Mouse (Mus musculus): ENCODE measurements around the gene Tspoap1. TPM values are rescaled to one million over a fixed set of nuclear protein-coding genes. Genes with fewer than 3 reads are reported as not detected.

Tspoap1 gene
- total RNA-seq, 1 experiment from 2014 or later, result 6.8 TPM

- ATAC-seq (replicated peaks in 1 of 2; ENCODE audit: insufficient read depth in 1 of 2, low FRiP score in 2 of 2, low TSS enrichment in 1 of 2, low read depth in 1 of 2, poor library complexity in 2 of 2, severe bottlenecking in 2 of 2), result peak; percentile 74 to 77
These were observed 17.9 kb downstream of the Tspoap1 start for GRCm38 (mm10) chr11:87778100-87778765.

GRCm38 (mm10) chr11:87778915-87779314 is 18.6 kb downstream of the Tspoap1 start:
- ATAC-seq (replicated peaks in 1 of 2; ENCODE audit: insufficient read depth in 1 of 2, low FRiP score in 2 of 2, low TSS enrichment in 1 of 2, low read depth in 1 of 2, poor library complexity in 2 of 2, severe bottlenecking in 2 of 2), result 0 out of 4 replicates have a peak, but pooled peaks of 1 of the 2 experiments have one; percentile 4

GRCm38 (mm10) chr11:87779392-87779791 is 19.1 kb downstream of the Tspoap1 start:
- ATAC-seq (replicated peaks in 1 of 2; ENCODE audit: insufficient read depth in 1 of 2, low FRiP score in 2 of 2, low TSS enrichment in 1 of 2, low read depth in 1 of 2, poor library complexity in 2 of 2, severe bottlenecking in 2 of 2), result peak in 1 of 2 experiments; percentile 22; a peak in 1 of 4 replicates

GRCm38 (mm10) chr11:87780130-87780529 is 19.8 kb downstream of the Tspoap1 start:
- ATAC-seq (replicated peaks in 1 of 2; ENCODE audit: insufficient read depth in 1 of 2, low FRiP score in 2 of 2, low TSS enrichment in 1 of 2, low read depth in 1 of 2, poor library complexity in 2 of 2, severe bottlenecking in 2 of 2), result no peak

- peak; percentile 42 to 55; a peak in 2 of 4 replicates for ATAC-seq (replicated peaks in 1 of 2; ENCODE audit: insufficient read depth in 1 of 2, low FRiP score in 2 of 2, low TSS enrichment in 1 of 2, low read depth in 1 of 2, poor library complexity in 2 of 2, severe bottlenecking in 2 of 2)
These were observed 29.7 kb downstream of the Tspoap1 start for GRCm38 (mm10) chr11:87790088-87790487.

GRCm38 (mm10) chr11:87793460-87793859 is 33.1 kb downstream of the Tspoap1 start, which contains the start of gene Mpo:
TSS of gene Mpo (plus strand) at chr11:87793581.
- peak; percentile 29 to 34; a peak in 2 of 4 replicates for ATAC-seq (replicated peaks in 1 of 2; ENCODE audit: insufficient read depth in 1 of 2, low FRiP score in 2 of 2, low TSS enrichment in 1 of 2, low read depth in 1 of 2, poor library complexity in 2 of 2, severe bottlenecking in 2 of 2)

GRCm38 (mm10) chr11:87801711-87802275 is 41.5 kb downstream of the Tspoap1 start:
- no peak for ATAC-seq (replicated peaks in 1 of 2; ENCODE audit: insufficient read depth in 1 of 2, low FRiP score in 2 of 2, low TSS enrichment in 1 of 2, low read depth in 1 of 2, poor library complexity in 2 of 2, severe bottlenecking in 2 of 2)

- 0 out of 4 replicates have a peak, but pooled peaks of 1 of the 2 experiments have one; percentile 31 for ATAC-seq (replicated peaks in 1 of 2; ENCODE audit: insufficient read depth in 1 of 2, low FRiP score in 2 of 2, low TSS enrichment in 1 of 2, low read depth in 1 of 2, poor library complexity in 2 of 2, severe bottlenecking in 2 of 2)
These were observed 42.3 kb downstream of the Tspoap1 start for GRCm38 (mm10) chr11:87802621-87803020.

- ATAC-seq (replicated peaks in 1 of 2; ENCODE audit: insufficient read depth in 1 of 2, low FRiP score in 2 of 2, low TSS enrichment in 1 of 2, low read depth in 1 of 2, poor library complexity in 2 of 2, severe bottlenecking in 2 of 2), result no peak
These were observed 45.1 kb downstream of the Tspoap1 start for GRCm38 (mm10) chr11:87805448-87805847.

GRCm38 (mm10) chr11:87807433-87807832 is 47.1 kb downstream of the Tspoap1 start:
- no peak for ATAC-seq (replicated peaks in 1 of 2; ENCODE audit: insufficient read depth in 1 of 2, low FRiP score in 2 of 2, low TSS enrichment in 1 of 2, low read depth in 1 of 2, poor library complexity in 2 of 2, severe bottlenecking in 2 of 2)

GRCm38 (mm10) chr11:87808236-87808635 is 47.9 kb downstream of the Tspoap1 start:
- ATAC-seq (replicated peaks in 1 of 2; ENCODE audit: insufficient read depth in 1 of 2, low FRiP score in 2 of 2, low TSS enrichment in 1 of 2, low read depth in 1 of 2, poor library complexity in 2 of 2, severe bottlenecking in 2 of 2), result peak in 1 of 2 experiments; percentile 49; a peak in 2 of 4 replicates

GRCm38 (mm10) chr11:87811396-87811795 is 51.1 kb downstream of the Tspoap1 start:
- ATAC-seq (replicated peaks in 1 of 2; ENCODE audit: insufficient read depth in 1 of 2, low FRiP score in 2 of 2, low TSS enrichment in 1 of 2, low read depth in 1 of 2, poor library complexity in 2 of 2, severe bottlenecking in 2 of 2), result peak; percentile 89 to 91

- no peak for ATAC-seq (replicated peaks in 1 of 2; ENCODE audit: insufficient read depth in 1 of 2, low FRiP score in 2 of 2, low TSS enrichment in 1 of 2, low read depth in 1 of 2, poor library complexity in 2 of 2, severe bottlenecking in 2 of 2)
These were observed 54.5 kb downstream of the Tspoap1 start for GRCm38 (mm10) chr11:87814831-87815230.

GRCm38 (mm10) chr11:87816707-87817442 is 56.5 kb downstream of the Tspoap1 start:
- ATAC-seq (replicated peaks in 1 of 2; ENCODE audit: insufficient read depth in 1 of 2, low FRiP score in 2 of 2, low TSS enrichment in 1 of 2, low read depth in 1 of 2, poor library complexity in 2 of 2, severe bottlenecking in 2 of 2), result peak; percentile 68 to 74

- ATAC-seq (replicated peaks in 1 of 2; ENCODE audit: insufficient read depth in 1 of 2, low FRiP score in 2 of 2, low TSS enrichment in 1 of 2, low read depth in 1 of 2, poor library complexity in 2 of 2, severe bottlenecking in 2 of 2), result no peak; a peak in 1 of 4 replicates
These were observed 57.1 kb downstream of the Tspoap1 start for GRCm38 (mm10) chr11:87817443-87817773.

- ATAC-seq (replicated peaks in 1 of 2; ENCODE audit: insufficient read depth in 1 of 2, low FRiP score in 2 of 2, low TSS enrichment in 1 of 2, low read depth in 1 of 2, poor library complexity in 2 of 2, severe bottlenecking in 2 of 2), result no peak
These were observed 61.2 kb downstream of the Tspoap1 start for GRCm38 (mm10) chr11:87821502-87821901.

GRCm38 (mm10) chr11:87828239-87828900 is 68.0 kb downstream of the Tspoap1 start, which contains the start of gene Lpo:
TSS of gene Lpo (minus strand) at chr11:87828289.
- no peak for ATAC-seq (replicated peaks in 1 of 2; ENCODE audit: insufficient read depth in 1 of 2, low FRiP score in 2 of 2, low TSS enrichment in 1 of 2, low read depth in 1 of 2, poor library complexity in 2 of 2, severe bottlenecking in 2 of 2)

Data from hematopoietic stem cell, adult 5-6 weeks (primary cell).